Mouse (Mus musculus) ovary, postnatal 14 days (tissue): ENCODE data around the gene Rab10.

ENCODE experiments used
- DNase-seq: peaks from one replicate; pipeline ENCODE4 v3.0.0; 2022; ENCODE audit warnings: low spot score

Rab10 gene

GRCm38 (mm10) chr12:3236831-3237681 lies 72.7 kb downstream of the Rab10 start:
- DNase-seq: no peak

DNA sequence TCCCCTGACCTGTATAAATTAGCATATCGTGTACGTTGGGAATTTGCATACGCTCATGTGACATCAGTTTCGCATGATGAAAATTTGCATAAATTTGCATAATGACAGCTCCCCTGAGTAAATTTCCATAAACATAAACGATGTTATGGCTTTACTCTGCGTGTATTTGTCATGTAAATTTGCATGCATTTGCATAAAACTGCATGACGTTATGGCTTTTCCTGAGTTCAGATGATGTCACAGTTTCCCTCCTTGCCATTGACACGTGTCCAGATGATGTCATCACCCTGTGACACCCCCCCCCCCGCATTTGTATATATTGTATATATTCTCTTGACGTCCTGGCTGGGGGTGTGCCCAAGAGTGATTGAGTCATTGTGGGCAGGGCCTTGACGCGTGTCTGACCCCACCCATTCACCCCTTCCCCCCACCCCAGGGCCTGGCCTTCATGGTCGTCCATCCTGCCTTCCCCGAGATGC lies 73.6 kb downstream of the Rab10 start:
- no peak for DNase-seq

GRCm38 (mm10) chr12:3235646-3236161 lies 74.1 kb downstream of the Rab10 start:
- DNase-seq: peak; percentile 95

DNA sequence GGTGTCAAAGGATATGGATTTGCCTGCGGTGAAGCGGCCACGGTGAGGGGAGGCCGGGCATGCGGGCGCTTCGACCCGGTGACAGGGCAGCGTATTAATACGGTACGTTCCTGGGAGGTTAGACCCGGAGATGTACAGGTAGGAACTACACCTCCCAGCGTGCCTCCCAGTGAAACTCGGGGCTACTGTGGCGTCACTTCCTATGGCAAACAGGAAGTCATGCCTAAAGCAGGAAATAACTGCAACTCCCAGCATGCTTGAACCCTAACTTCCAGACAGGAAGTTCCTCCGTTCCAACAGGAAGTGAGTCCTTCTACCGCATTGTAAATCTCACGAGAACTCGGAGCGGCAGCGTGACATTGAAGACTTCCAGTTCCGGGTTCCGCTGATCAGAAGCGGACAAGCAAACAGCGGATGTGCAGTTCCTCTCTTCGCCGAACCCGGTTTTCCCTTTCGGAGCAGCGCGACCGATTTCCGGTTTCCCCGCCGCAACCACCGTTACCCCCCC lies 74.6 kb downstream of the Rab10 start:
- peak; percentile 74 for DNase-seq

- no peak for DNase-seq
Observed at GRCm38 (mm10) chr12:3234061-3234460, 75.7 kb downstream of the Rab10 start.

DNA sequence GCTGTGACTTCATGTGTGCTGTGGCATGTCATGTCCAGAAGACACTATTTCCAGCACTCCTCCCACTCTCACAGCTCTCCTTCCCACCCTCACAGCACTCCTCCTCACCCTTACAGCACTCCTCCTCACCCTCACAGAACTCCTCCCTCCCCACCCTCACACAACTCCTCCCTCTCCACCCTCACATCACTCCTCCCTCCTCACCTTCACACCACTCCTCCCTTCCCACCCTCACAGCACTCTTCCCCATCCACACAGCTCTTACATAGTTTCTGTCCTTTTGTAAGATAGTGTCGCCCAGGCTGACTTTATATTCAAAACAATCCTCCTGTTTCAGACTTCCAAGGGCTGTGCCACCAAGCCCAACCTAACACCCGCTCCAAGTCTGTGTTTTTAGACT lies 86.4 kb downstream of the Rab10 start:
- no peak for DNase-seq

GRCm38 (mm10) chr12:3210181-3210580 lies 99.6 kb downstream of the Rab10 start:
- no peak for DNase-seq

- no peak for DNase-seq
Observed at GRCm38 (mm10) chr12:3209163-3209562, 100.6 kb downstream of the Rab10 start.
